Mouse (Mus musculus) liver, adult 2 months (tissue): ENCODE measurements around the gene Mfsd6l.
A peak's percentile ranks its signal among the peaks of the same experiment; 100 is the strongest.

Source experiments
- CTCF ChIP-seq: fragments of 200-500 bp; IDR thresholded peaks from 2 replicates; pipeline ENCODE4 v1.5.1; 2011; ENCODE audit warnings: low read depth, low read length, control low read depth
- POLR2A ChIP-seq: fragments of 200-500 bp; IDR thresholded peaks from 2 replicates; pipeline ENCODE4 v1.6.1; 2011; ENCODE audit warnings: low read length, control low read depth; ENCODE audit not compliant: insufficient read depth; ENCODE audit errors: extremely low read depth

DNA sequence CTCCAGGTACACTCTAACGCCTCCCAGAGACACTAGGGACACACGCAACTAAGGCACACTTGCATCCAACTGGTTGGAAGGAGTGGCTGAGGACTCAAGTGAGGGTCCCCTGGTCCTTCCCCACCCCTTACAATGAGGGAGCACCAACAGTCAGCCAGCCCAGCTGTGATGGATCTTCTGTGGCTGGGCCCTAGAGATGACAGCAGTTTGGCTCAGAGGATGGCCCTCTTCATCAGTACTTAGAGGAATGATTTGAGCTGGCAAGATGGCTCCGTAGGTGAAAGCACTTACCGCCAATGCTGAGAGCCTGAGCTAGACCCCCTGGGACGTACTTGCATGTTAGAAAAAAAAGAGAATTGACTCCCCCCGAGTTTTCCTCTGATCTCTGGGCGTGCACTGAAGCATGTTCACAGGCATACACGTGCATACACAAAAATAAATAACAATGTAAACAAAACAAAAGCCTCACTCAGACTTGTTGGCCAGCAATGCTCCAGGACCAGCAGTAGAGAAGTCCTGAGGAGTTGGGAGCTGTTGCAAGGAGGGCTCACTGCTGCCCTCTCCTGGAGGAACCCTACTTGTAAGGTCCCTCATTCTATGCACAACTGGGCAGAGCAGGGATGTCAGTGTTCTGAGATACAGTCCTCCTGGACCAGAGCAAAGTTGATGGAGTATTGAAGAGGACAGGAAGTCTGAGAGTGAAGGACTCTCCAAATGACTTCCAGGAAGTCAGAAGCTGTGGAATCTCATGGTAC is 33.2 kb downstream of the Mfsd6l start:
- TF ChIP-seq CTCF (peak; percentile 90), POLR2A (no peak)
